Mouse (Mus musculus) yolk sac, embryonic 10.5 days (tissue): ENCODE measurements around the gene Prtg.

Source experiments
- DNase-seq: peaks from one replicate; pipeline ENCODE4 v3.0.0-alpha.2; 2017; ENCODE audit warnings: low spot score

Prtg gene

GRCm38 (mm10) chr9:72809077-72809476 is 2.4 kb downstream of the Prtg start:
- DNase-seq = no peak

DNA sequence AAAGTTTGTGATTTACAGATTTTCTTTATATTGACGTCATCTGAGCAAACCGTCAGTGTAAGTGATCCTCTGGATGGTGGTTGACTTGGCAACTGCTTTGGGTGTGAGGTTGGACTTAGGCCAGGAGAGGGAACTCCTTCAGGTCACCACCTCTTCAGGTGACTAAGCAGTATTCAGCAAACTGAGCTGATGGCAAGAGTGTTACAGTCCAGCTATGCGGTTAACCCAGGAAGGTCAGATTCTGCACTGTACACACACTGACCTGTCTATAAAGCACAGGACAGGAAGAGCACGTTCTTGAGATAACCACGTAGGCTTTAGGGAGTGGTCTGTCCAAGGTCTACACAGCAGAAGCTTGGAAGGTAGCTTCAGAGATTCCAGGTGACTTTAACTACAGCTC is 3.9 kb downstream of the Prtg start:
- DNase-seq = peak; percentile 75

DNA sequence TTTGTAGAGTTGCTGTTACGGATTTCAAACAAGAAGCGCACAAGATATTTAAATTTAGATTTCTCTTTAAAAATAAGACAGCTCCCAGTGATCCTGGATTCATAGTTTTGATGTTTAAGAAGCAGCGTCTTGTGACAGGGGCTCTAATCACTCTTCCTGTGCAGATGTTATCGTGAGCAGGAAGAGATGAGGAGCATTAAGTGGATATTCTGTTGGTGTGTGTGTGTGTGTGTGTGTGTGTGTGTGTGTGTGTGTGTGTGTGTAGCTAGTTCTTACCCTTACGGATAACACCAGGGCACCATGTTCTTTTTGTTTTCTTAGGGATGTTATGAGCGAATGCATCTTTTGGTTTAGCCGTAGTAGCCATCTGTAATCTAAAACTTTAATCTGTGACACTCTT is 5.4 kb downstream of the Prtg start:
- no peak for DNase-seq

- DNase-seq = peak; percentile 48
These were observed 6.2 kb downstream of the Prtg start for GRCm38 (mm10) chr9:72812594-72813570.

GRCm38 (mm10) chr9:72825511-72825910 is 18.8 kb downstream of the Prtg start:
- no peak for DNase-seq

GRCm38 (mm10) chr9:72825976-72826375 is 19.3 kb downstream of the Prtg start:
- DNase-seq = no peak

GRCm38 (mm10) chr9:72828616-72829257 is 22.1 kb downstream of the Prtg start:
- DNase-seq = no peak

GRCm38 (mm10) chr9:72833992-72834696 is 27.5 kb downstream of the Prtg start:
- DNase-seq = no peak

DNA sequence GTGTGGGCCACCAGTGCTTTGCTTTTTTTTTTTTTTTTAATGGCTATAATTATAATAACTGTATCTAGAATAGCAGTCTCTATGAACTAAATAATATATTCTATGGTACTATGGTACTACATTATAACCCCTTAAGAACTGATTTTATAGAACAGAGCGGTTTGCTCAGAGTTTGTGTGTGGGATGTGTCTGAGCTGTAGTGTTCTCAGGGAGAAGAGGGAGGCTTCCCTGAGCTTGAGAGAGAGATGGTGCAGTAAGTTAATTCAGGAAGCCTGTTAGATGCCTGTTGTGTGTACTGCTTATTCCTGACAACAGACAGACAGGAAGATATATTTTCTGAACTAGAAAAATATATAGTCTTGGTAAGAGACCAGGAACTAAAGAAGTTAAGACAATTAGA is 28.3 kb downstream of the Prtg start:
- DNase-seq = no peak

- no peak for DNase-seq
These were observed 30.2 kb downstream of the Prtg start for GRCm38 (mm10) chr9:72836708-72837495.

GRCm38 (mm10) chr9:72837598-72838160 is 31.0 kb downstream of the Prtg start:
- no peak for DNase-seq

DNA sequence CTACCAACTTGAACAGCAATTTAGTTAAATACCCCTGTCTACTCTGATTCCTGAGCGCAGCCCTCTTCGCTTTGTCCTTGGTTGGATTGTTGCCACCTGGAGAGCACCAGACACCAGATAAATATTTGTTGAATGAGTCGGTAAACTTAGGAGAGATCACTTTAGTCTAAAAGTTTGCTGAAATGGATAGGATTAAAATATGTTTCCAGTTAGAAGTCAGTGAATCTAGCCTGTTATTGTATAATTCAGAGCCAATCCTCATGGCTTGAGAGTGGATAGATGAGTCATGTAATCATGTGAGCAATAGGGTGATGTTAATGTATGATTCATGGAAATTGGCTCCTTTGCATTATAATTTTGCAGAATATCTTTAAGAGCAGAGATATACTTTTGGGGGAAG is 31.6 kb downstream of the Prtg start:
- no peak for DNase-seq

- DNase-seq = no peak
These were observed 32.8 kb downstream of the Prtg start for GRCm38 (mm10) chr9:72839346-72839990.

GRCm38 (mm10) chr9:72844496-72844895 is 37.8 kb downstream of the Prtg start:
- DNase-seq = no peak

DNA sequence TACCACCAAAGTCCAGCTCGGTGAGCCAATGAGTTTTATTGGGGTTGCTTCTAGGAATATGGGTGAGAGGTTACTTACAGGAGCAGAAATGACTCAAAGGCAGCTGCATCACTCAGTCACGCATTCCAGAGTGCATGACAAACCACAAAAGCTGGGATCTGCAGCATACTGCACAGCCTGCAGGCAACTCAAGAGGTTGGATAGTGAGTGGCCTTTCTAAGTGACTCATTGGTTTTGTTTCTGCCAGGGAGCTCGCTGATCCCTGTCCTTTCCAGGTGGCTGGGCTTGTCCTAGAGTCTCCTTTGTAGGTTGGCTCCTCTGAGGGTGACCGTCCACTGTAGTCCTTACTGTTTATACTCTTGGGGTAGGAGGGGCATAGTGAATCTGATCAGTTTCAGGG is 39.5 kb downstream of the Prtg start:
- no peak for DNase-seq

DNA sequence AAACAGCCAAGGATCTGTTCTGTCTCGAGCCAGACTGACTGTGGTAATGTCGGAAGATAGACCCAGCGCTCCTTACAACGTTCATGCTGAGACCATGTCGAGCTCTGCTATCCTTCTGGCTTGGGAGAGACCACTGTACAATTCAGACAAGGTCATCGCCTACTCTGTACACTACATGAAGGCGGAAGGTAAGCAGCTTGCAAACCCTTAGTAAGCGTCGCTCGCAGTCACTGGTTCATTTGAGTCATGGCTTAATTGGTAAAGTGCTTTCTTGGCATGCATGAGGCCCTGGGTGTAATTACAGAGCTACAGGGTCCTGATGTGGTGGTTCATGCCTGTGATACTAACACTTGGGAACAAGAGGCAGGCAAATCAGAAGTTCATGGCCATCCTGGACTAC is 44.9 kb downstream of the Prtg start:
- no peak for DNase-seq

DNA sequence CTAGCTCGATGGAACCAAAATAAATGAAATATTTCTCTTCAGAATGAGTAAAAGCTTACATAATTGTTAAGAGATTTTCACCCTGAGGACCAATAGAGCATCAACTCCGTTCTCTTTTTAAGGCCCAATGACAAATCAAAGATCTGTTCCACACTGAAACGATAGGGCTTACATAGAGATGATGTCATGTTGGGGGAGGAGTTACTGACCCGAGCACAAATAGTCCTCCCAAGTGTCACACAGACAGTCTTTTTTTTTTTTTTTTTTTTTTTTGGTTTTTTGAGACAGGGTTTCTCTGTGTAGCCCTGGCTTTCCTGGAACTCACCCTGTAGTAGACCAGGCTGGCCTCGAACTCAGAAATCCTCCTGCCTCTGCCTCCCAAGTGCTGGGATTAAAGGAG is 45.3 kb downstream of the Prtg start:
- no peak for DNase-seq

DNA sequence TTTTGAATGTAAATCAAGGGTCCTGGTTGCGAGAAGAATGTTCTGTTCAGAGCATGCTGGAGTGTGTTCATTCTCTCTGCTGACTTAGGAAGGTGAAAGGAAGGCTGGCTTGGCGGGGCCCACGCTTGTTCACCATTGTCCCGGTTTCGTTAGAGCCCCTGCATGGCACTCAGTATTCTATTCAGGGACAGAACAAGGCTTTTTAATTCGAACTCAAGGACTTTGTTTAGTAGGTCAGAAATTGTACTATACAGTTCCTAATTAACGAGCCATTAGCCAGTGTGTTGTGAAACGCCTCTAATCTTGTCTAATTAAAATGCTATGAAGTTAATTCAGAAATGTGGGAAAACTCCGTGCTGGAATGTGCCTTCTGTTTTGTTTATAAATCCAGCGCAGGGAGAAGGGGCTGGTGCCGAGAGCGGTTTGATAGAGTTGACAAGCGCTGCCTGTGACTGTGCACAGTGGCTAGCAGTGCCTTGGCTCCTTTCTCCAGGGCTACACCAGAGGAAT is 47.1 kb downstream of the Prtg start:
- DNase-seq = no peak

- no peak for DNase-seq
These were observed 50.0 kb downstream of the Prtg start for GRCm38 (mm10) chr9:72856721-72857120.

DNA sequence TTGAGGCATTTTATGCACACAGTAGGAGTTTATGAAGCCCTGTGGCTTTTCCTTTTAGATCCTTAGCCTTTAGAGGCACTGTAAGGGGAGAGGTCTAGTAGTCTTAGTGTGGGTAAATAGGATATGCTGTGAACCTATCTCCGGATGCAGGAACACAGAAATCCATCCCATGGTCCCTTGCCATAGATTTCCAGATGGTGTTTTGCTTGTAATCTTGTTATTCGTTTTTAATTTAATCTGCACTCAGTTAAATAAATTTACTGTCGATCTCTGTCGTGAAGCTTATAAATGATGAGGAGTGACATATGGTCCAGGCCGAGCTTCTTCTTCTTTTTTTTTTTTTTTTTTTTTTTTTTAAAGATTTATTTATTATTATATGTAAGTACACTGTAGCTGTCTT is 54.1 kb downstream of the Prtg start:
- no peak for DNase-seq

DNA sequence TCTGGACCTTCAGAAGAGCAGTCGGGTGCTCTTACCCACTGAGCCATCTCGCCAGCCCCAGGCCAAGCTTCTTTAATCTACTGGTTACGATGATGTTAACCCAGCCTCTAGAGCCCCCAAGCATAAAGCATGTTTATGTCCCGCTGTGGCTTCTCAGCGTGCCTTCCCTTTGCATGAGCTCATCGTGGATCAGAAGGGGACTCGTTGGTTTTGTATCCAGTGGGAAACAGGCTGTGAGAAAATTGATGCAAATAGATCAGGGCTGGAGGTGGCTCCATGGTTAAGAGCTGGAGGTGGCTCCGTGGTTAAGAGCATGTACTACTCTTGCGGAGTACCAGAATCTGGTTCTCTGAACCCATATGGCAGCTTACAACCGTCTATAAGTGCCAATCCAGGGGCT is 54.6 kb downstream of the Prtg start:
- DNase-seq = no peak
